Mouse (Mus musculus): ENCODE results near the gene Olfr316.

Gene Olfr316

DNA sequence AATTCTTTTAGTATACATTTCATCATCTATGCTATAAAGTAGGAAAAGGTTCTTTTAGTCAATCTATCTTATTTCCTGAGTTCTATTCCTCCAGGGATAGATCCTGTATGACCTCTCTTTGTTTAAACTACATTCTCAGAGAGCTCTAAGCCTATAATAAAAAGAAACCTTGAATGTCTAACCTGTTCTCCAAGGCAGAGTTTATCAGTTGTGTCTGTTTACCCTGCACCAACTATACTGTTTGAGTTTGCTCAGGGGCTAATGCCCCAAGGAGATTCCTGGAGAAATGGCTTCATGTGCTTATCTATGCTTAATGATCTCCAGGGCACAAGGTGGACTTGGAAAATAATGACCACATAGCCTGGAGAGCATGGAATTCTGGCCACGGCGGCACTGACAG is 51.9 kb downstream of the Olfr316 start:
- DNase-seq (ENCODE audit: low read depth, low spot score), result no peak

Measured in retina, adult 2 months (tissue).